Mouse (Mus musculus) heart, postnatal 0 days (tissue): ENCODE data around the gene Camk2d. TPM values are rescaled to one million over a fixed set of nuclear protein-coding genes. Genes with fewer than 3 reads are reported as not detected.

Source experiments
- ATAC-seq: fragments of 200-750 bp; cut with Nextera tagmentation; 2 replicates; pipeline ENCODE4 v1.8.0; 2017; ENCODE audit warnings: low read depth, moderate number of reproducible peaks, moderate library complexity; ENCODE audit not compliant: insufficient read depth
- DNase-seq: peaks from one replicate; pipeline ENCODE4 v3.0.0-alpha.2; 2016; ENCODE audit warnings: low spot score
- H3K27ac ChIP-seq: fragments of 300-500 bp; sonication (generic); 2 replicates; pipeline ENCODE4 v1.5.1; 2014; ENCODE audit warnings: low read depth, mild to moderate bottlenecking
- H3K27me3 ChIP-seq: fragments of 300-500 bp; sonication (generic); 2 replicates; pipeline ENCODE4 v1.6.1; 2014; ENCODE audit warnings: low read length, mixed read lengths; ENCODE audit not compliant: control insufficient read depth, insufficient read depth
- H3K36me3 ChIP-seq: fragments of 300-500 bp; sonication (generic); replicated peaks from 2 replicates; pipeline ENCODE4 v1.6.1; 2014; ENCODE audit warnings: low read length, mixed read lengths; ENCODE audit not compliant: control insufficient read depth, insufficient read depth
- H3K4me1 ChIP-seq: fragments of 300-500 bp; sonication (generic); 2 replicates; pipeline ENCODE4 v1.6.1; 2014; ENCODE audit warnings: antibody characterized with exemption; ENCODE audit not compliant: control insufficient read depth, insufficient read depth
- H3K4me2 ChIP-seq: fragments of 300-500 bp; sonication (generic); 2 replicates; pipeline ENCODE4 v1.6.1; 2014; ENCODE audit warnings: low read depth, mild to moderate bottlenecking, low read length, moderate library complexity
- H3K4me3 ChIP-seq: fragments of 300-500 bp; sonication (generic); 2 replicates; pipeline ENCODE4 v1.5.1; 2014; ENCODE audit warnings: low read depth, low read length
- H3K9ac ChIP-seq: fragments of 300-500 bp; sonication (generic); replicated peaks from 2 replicates; pipeline ENCODE4 v1.6.1; 2014; ENCODE audit warnings: low read depth, low read length, mixed read lengths
- H3K9me3 ChIP-seq: fragments of 300-500 bp; sonication (generic); replicated peaks from 2 replicates; pipeline ENCODE4 v1.6.1; 2016; ENCODE audit warnings: low read length; ENCODE audit not compliant: control insufficient read depth
- CTCF ChIP-seq: IDR thresholded peaks from 2 replicates; pipeline ENCODE4 v1.5.1; 2016; ENCODE audit warnings: antibody characterized with exemption, control low read depth, low read depth
- EP300 ChIP-seq: IDR thresholded peaks from 2 replicates; pipeline ENCODE4 v1.6.1; 2016; ENCODE audit warnings: antibody characterized with exemption, low read depth
- WGBS: fragments of 180-500 bp; shearing (Covaris S2); extraction: QIAGEN DNeasy Blood & Tissue Kit; methylation state at CpG from one replicate; pipeline ENCODE4 v1.1.7; 2014; 5-methylcytosine and 5-hydroxymethylcytosine counted together
- polyA plus RNA-seq: library from polyadenylated mRNA; unstranded; fragments of >200 nt; fragmentation: Nextera tagmentation; extraction: Ambion mirVana; gene quantifications from 2 replicates; pipeline ENCODE4 v1.2.1, GENCODE M21; 2015
- total RNA-seq: library from RNA; depleted of rRNA; stranded (reverse); fragments of >200 nt; gene quantifications from 2 replicates; pipeline ENCODE4 v1.2.3, GENCODE M21; 2014; ENCODE audit warnings: low replicate concordance

Gene Camk2d
- total and polyA plus RNA-seq, 2 experiments from 2014 or later: 109 to 191 TPM

GRCm38 (mm10) chr3:126760608-126761007 lies 164.5 kb downstream of the Camk2d start:
- H3K36me3 ChIP-seq: no peaks in the 10 kb centered on the region
- no peak for ATAC-seq
- TF ChIP-seq EP300: no peak
- no peak for TF ChIP-seq CTCF

GRCm38 (mm10) chr3:126764745-126765144 lies 168.6 kb downstream of the Camk2d start:
- Histone ChIP-seq H3K4me2 (no peak overlapping the region), H3K4me1 (peaks cover 3% of the 10 kb centered on the region; the same call in 1 of the 2 replicates), H3K4me3 (no peak overlapping the region), H3K27ac (no peak overlapping the region), H3K9ac (no peak overlapping the region), H3K36me3 (peaks cover 11% of the 10 kb centered on the region), H3K9me3 (no peaks in the 10 kb centered on the region), H3K27me3 (no peaks in the 10 kb centered on the region)
- TF ChIP-seq EP300 (no peak), CTCF (no peak)
- WGBS: 88% methylated on average over 4 of the region's 4 CpGs
- no peak for ATAC-seq
- no peak for DNase-seq

More at GRCm38 (mm10) chr3:126760608-126761007, 164.5 kb downstream of the Camk2d start:
- H3K4me2 ChIP-seq: no peak overlapping the region
- no peaks in the 10 kb centered on the region for H3K27me3 ChIP-seq
- H3K9me3 ChIP-seq: no peaks in the 10 kb centered on the region
- no peak overlapping the region for H3K4me3 ChIP-seq
- no peaks in the 10 kb centered on the region for H3K4me1 ChIP-seq
- no peak for DNase-seq
- no peak overlapping the region for H3K27ac ChIP-seq
- no peak overlapping the region for H3K9ac ChIP-seq
- WGBS: 80% methylated on average over 3 of the region's 3 CpGs

GRCm38 (mm10) chr3:126770056-126770455 lies 174.0 kb downstream of the Camk2d start:
- Histone ChIP-seq H3K4me2 (no peak overlapping the region), H3K27ac (peak overlapping the region; percentile 43), H3K36me3 (peaks cover 11% of the 10 kb centered on the region), H3K27me3 (no peaks in the 10 kb centered on the region), H3K9me3 (no peaks in the 10 kb centered on the region), H3K4me3 (no peak overlapping the region), H3K4me1 (peaks cover 6% of the 10 kb centered on the region), H3K9ac (no peak overlapping the region)
- DNase-seq (no peak), ATAC-seq (no peak)
- 52% methylated on average over 6 of the region's 6 CpGs for WGBS
- no peak for TF ChIP-seq CTCF
- TF ChIP-seq EP300: no peak

GRCm38 (mm10) chr3:126771032-126771431 lies 174.9 kb downstream of the Camk2d start:
- Histone ChIP-seq H3K9ac (no peak overlapping the region), H3K36me3 (peaks cover 11% of the 10 kb centered on the region), H3K4me1 (peaks cover 6% of the 10 kb centered on the region), H3K27ac (no peak overlapping the region), H3K4me3 (no peak overlapping the region), H3K9me3 (no peaks in the 10 kb centered on the region), H3K27me3 (no peaks in the 10 kb centered on the region), H3K4me2 (no peak overlapping the region)
- 85% methylated on average over 8 of the region's 8 CpGs for WGBS
- DNase-seq (no peak), ATAC-seq (no peak)
- no peak for TF ChIP-seq CTCF
- TF ChIP-seq EP300: no peak

- no peak overlapping the region for H3K27ac ChIP-seq
- ATAC-seq (peak; percentile 85), DNase-seq (peak; percentile 78)
- no peaks in the 10 kb centered on the region for H3K9me3 ChIP-seq
- H3K27me3 ChIP-seq: no peaks in the 10 kb centered on the region
- WGBS: 22% methylated on average over 6 of the region's 6 CpGs
- no peak overlapping the region for H3K9ac ChIP-seq
- TF ChIP-seq EP300 (no peak), CTCF (peak; percentile 98)
- H3K4me3 ChIP-seq: no peak overlapping the region
- H3K36me3 ChIP-seq: peaks cover 11% of the 10 kb centered on the region
- no peak overlapping the region for H3K4me2 ChIP-seq
- H3K4me1 ChIP-seq: peaks cover 7% of the 10 kb centered on the region
Measured at GRCm38 (mm10) chr3:126771541-126771940, 175.4 kb downstream of the Camk2d start.

- H3K27ac ChIP-seq: no peak overlapping the region
- TF ChIP-seq EP300: no peak
- no peak for TF ChIP-seq CTCF
- no peak for ATAC-seq
- H3K27me3 ChIP-seq: no peaks in the 10 kb centered on the region
- no peaks in the 10 kb centered on the region; the same call in 1 of the 2 replicates for H3K36me3 ChIP-seq
- H3K9ac ChIP-seq: no peak overlapping the region
- DNase-seq: no peak
- peaks cover 11% of the 10 kb centered on the region for H3K4me1 ChIP-seq
- no peak overlapping the region for H3K4me3 ChIP-seq
- H3K9me3 ChIP-seq: no peaks in the 10 kb centered on the region
- no peak overlapping the region for H3K4me2 ChIP-seq
Measured at GRCm38 (mm10) chr3:126776001-126776400, 179.9 kb downstream of the Camk2d start.
